Comparison of ENCODE assay signal across 8 mouse cellular contexts in genomic region chr8:70001176-70001891, GRCm38 (mm10). TPM values are rescaled to one million over a fixed set of nuclear protein-coding genes. Genes with fewer than 3 reads are reported as not detected.
DNase-seq lines count a peak whose midpoint lies in the region; ATAC-seq lines count a peak whose summit lies in the region.

No protein-coding gene starts in this region.

- H3K9me3 ChIP-seq in forebrain, embryonic 14.5 days (replicated peaks; ENCODE audit: control insufficient read depth, low read length): no peaks in the 10 kb centered on the region
- no peaks in the 10 kb centered on the region for H3K9me3 ChIP-seq in hindbrain, embryonic 11.5 days (ENCODE audit: control insufficient read depth, low read length)
- no peaks in the 10 kb centered on the region for H3K9me3 ChIP-seq in limb, embryonic 15.5 days
- no peaks in the 10 kb centered on the region for H3K9me3 ChIP-seq in midbrain, embryonic 16.5 days (replicated peaks; ENCODE audit: control insufficient read depth, low read length, poor library complexity, severe bottlenecking)
- H3K9me3 ChIP-seq in stomach, embryonic 14.5 days (ENCODE audit: control insufficient read depth, low read depth, low read length): no peaks in the 10 kb centered on the region

- no peak overlapping the region for H3K27ac ChIP-seq in forebrain, embryonic 14.5 days (ENCODE audit: low read depth, low read length)
- H3K27ac ChIP-seq in hindbrain, embryonic 11.5 days (ENCODE audit: low read depth, low read length): no peak overlapping the region
- H3K27ac ChIP-seq in limb, embryonic 15.5 days: peak overlapping the region; percentile 71
- H3K27ac ChIP-seq in midbrain, embryonic 16.5 days (ENCODE audit: low read length): no peak overlapping the region
- peak overlapping the region; percentile 88 for H3K27ac ChIP-seq in stomach, embryonic 14.5 days (ENCODE audit: low read length)

- no peaks in the 10 kb centered on the region for H3K27me3 ChIP-seq in forebrain, embryonic 14.5 days (replicated peaks; ENCODE audit: control insufficient read depth, insufficient read depth, low read length)
- no peaks in the 10 kb centered on the region for H3K27me3 ChIP-seq in hindbrain, embryonic 11.5 days (ENCODE audit: control insufficient read depth, insufficient read depth, low read length)
- H3K27me3 ChIP-seq in limb, embryonic 15.5 days: no peaks in the 10 kb centered on the region
- H3K27me3 ChIP-seq in midbrain, embryonic 16.5 days (ENCODE audit: control insufficient read depth, insufficient read depth, low read depth, low read length): no peaks in the 10 kb centered on the region
- H3K27me3 ChIP-seq in stomach, embryonic 14.5 days (ENCODE audit: control insufficient read depth, insufficient read depth, low read length): no peaks in the 10 kb centered on the region

- 4% methylated on average over 16 of the region's 16 CpGs for WGBS in forebrain, embryonic 14.5 days
- WGBS in hindbrain, embryonic 11.5 days: 6% methylated on average over 16 of the region's 16 CpGs
- 2% methylated on average over 16 of the region's 16 CpGs for WGBS in limb, embryonic 15.5 days
- WGBS in midbrain, embryonic 16.5 days: 4% methylated on average over 16 of the region's 16 CpGs
- WGBS in stomach, embryonic 14.5 days: 1% methylated on average over 16 of the region's 16 CpGs

- H3K9ac ChIP-seq in forebrain, embryonic 14.5 days (ENCODE audit: low read length): 0 out of 2 replicates have a peak overlapping the region, but pooled peaks have one; percentile 29
- H3K9ac ChIP-seq in hindbrain, embryonic 11.5 days (ENCODE audit: low read depth, low read length): 0 out of 2 replicates have a peak overlapping the region, but pooled peaks have one; percentile 2
- H3K9ac ChIP-seq in limb, embryonic 15.5 days: no peak overlapping the region
- 0 out of 2 replicates have a peak overlapping the region, but pooled peaks have one; percentile 15 for H3K9ac ChIP-seq in midbrain, embryonic 16.5 days (ENCODE audit: low read depth, low read length)
- no peak overlapping the region for H3K9ac ChIP-seq in stomach, embryonic 14.5 days (replicated peaks; ENCODE audit: low read depth, low read length)

- no peaks in the 10 kb centered on the region for H3K36me3 ChIP-seq in forebrain, embryonic 14.5 days (ENCODE audit: control insufficient read depth, insufficient read depth, low read length)
- H3K36me3 ChIP-seq in hindbrain, embryonic 11.5 days (ENCODE audit: control insufficient read depth, insufficient read depth, low read length): no peaks in the 10 kb centered on the region
- H3K36me3 ChIP-seq in limb, embryonic 15.5 days: no peaks in the 10 kb centered on the region
- H3K36me3 ChIP-seq in midbrain, embryonic 16.5 days (ENCODE audit: control insufficient read depth, insufficient read depth, low read length): no peaks in the 10 kb centered on the region
- no peaks in the 10 kb centered on the region for H3K36me3 ChIP-seq in stomach, embryonic 14.5 days (ENCODE audit: control insufficient read depth, insufficient read depth, low read length)

- peak; percentile 40 for DNase-seq in cerebellum, adult 8-10 months
- no peak for DNase-seq in cerebellum, postnatal 4 days (ENCODE audit: low spot score in 2 of 2)
- DNase-seq in brain, adult 2 months (ENCODE audit: low read depth, low spot score): peak; percentile 77
- DNase-seq in forebrain, embryonic 14.5 days (ENCODE audit: low spot score): peak; percentile 53
- DNase-seq in hindbrain, embryonic 11.5 days (ENCODE audit: low spot score): peak; percentile 56

- H3K4me1 ChIP-seq in forebrain, embryonic 14.5 days (ENCODE audit: control insufficient read depth, insufficient read depth, low read length): 0 out of 2 replicates have a peak, but pooled peaks cover 3% of the 10 kb centered on the region
- H3K4me1 ChIP-seq in hindbrain, embryonic 11.5 days (replicated peaks; ENCODE audit: control insufficient read depth, insufficient read depth, low read length): no peaks in the 10 kb centered on the region
- H3K4me1 ChIP-seq in limb, embryonic 15.5 days: peaks cover 8% of the 10 kb centered on the region
- H3K4me1 ChIP-seq in midbrain, embryonic 16.5 days (ENCODE audit: control insufficient read depth, insufficient read depth, low read length): peaks cover 4% of the 10 kb centered on the region; the same call in 1 of the 2 replicates
- H3K4me1 ChIP-seq in stomach, embryonic 14.5 days (ENCODE audit: control insufficient read depth, insufficient read depth, low read length): no peaks in the 10 kb centered on the region

- peak overlapping the region; percentile 21; the same call in 1 of the 2 replicates for H3K4me2 ChIP-seq in forebrain, embryonic 14.5 days (ENCODE audit: low read length)
- peak overlapping the region; percentile 18; the same call in 1 of the 2 replicates for H3K4me2 ChIP-seq in hindbrain, embryonic 11.5 days (replicated peaks; ENCODE audit: low read depth, low read length)
- peak overlapping the region; percentile 35 for H3K4me2 ChIP-seq in limb, embryonic 15.5 days
- H3K4me2 ChIP-seq in midbrain, embryonic 16.5 days (ENCODE audit: low read length): peak overlapping the region; percentile 21
- peak overlapping the region; percentile 48 for H3K4me2 ChIP-seq in stomach, embryonic 14.5 days (replicated peaks; ENCODE audit: low read depth, low read length)

- H3K4me3 ChIP-seq in forebrain, embryonic 14.5 days (ENCODE audit: low read depth, low read length): no peak overlapping the region
- no peak overlapping the region for H3K4me3 ChIP-seq in hindbrain, embryonic 11.5 days (ENCODE audit: low read depth, low read length)
- peak overlapping the region; percentile 18 for H3K4me3 ChIP-seq in limb, embryonic 15.5 days
- no peak overlapping the region for H3K4me3 ChIP-seq in midbrain, embryonic 16.5 days (ENCODE audit: low read depth, low read length)
- H3K4me3 ChIP-seq in stomach, embryonic 14.5 days (ENCODE audit: low read depth, low read length): peak overlapping the region; percentile 18; the same call in 1 of the 2 replicates

- ATAC-seq in forebrain, embryonic 14.5 days: peak; percentile 30; the same call in 1 of the 2 replicates
- ATAC-seq in hindbrain, embryonic 11.5 days (ENCODE audit: low FRiP score): no peak
- no peak for ATAC-seq in limb, embryonic 15.5 days (ENCODE audit: insufficient number of reproducible peaks, low FRiP score, low TSS enrichment, low read depth)
- no peak for ATAC-seq in midbrain, embryonic 16.5 days
- peak; percentile 60 for ATAC-seq in stomach, embryonic 14.5 days (ENCODE audit: insufficient number of reproducible peaks, insufficient read depth, low FRiP score, low read depth)

RNA-seq across cellular contexts. Expression of gene Gatad2a, which starts 5.2 kb away (rescaled TPM):
- 28.8 and 30.5 TPM in 2 replicates for polyA plus RNA-seq in forebrain, embryonic 14.5 days (2014; fragmentation: Nextera tagmentation; extraction: Ambion mirVana)
- 48.8 and 62.0 TPM in 2 replicates for polyA plus RNA-seq in hindbrain, embryonic 11.5 days (2014; fragmentation: Nextera tagmentation; extraction: Ambion mirVana)
- 36.3 and 39.7 TPM in 2 replicates for polyA plus RNA-seq in limb, embryonic 15.5 days (2015; fragmentation: Nextera tagmentation; extraction: Ambion mirVana)
- 15.8 and 19.1 TPM in 2 replicates for polyA plus RNA-seq in midbrain, embryonic 16.5 days (2015; fragmentation: Nextera tagmentation; extraction: Ambion mirVana)
- 46.5 and 49.6 TPM in 2 replicates for polyA plus RNA-seq in stomach, embryonic 14.5 days (2014; fragmentation: Nextera tagmentation; extraction: Ambion mirVana)

RNA-seq across cellular contexts. Expression of gene Mau2, which starts 41.2 kb away (rescaled TPM):
- 67.4 and 78.1 TPM in 2 replicates for polyA plus RNA-seq in forebrain, embryonic 14.5 days (2014; fragmentation: Nextera tagmentation; extraction: Ambion mirVana)
- 51.1 and 52.1 TPM in 2 replicates for polyA plus RNA-seq in hindbrain, embryonic 11.5 days (2014; fragmentation: Nextera tagmentation; extraction: Ambion mirVana)
- 51.4 and 54.2 TPM in 2 replicates for polyA plus RNA-seq in limb, embryonic 15.5 days (2015; fragmentation: Nextera tagmentation; extraction: Ambion mirVana)
- polyA plus RNA-seq in midbrain, embryonic 16.5 days (2015; fragmentation: Nextera tagmentation; extraction: Ambion mirVana): 75.8 and 79.0 TPM in 2 replicates
- 53.4 and 58.5 TPM in 2 replicates for polyA plus RNA-seq in stomach, embryonic 14.5 days (2014; fragmentation: Nextera tagmentation; extraction: Ambion mirVana)

RNA-seq across cellular contexts. Expression of gene Sugp1, which starts 41.3 kb away (rescaled TPM):
- 43.5 and 45.5 TPM in 2 replicates for polyA plus RNA-seq in forebrain, embryonic 14.5 days (2014; fragmentation: Nextera tagmentation; extraction: Ambion mirVana)
- 34.5 and 35.4 TPM in 2 replicates for polyA plus RNA-seq in hindbrain, embryonic 11.5 days (2014; fragmentation: Nextera tagmentation; extraction: Ambion mirVana)
- 41.9 and 43.7 TPM in 2 replicates for polyA plus RNA-seq in limb, embryonic 15.5 days (2015; fragmentation: Nextera tagmentation; extraction: Ambion mirVana)
- polyA plus RNA-seq in midbrain, embryonic 16.5 days (2015; fragmentation: Nextera tagmentation; extraction: Ambion mirVana): 58.4 and 61.9 TPM in 2 replicates
- 35.3 and 40.1 TPM in 2 replicates for polyA plus RNA-seq in stomach, embryonic 14.5 days (2014; fragmentation: Nextera tagmentation; extraction: Ambion mirVana)

Comparison
In these comparisons a context has a peak if more than half of its experiments do, and no peak if none do; other contexts are left out.
1. DNase-seq: peak in cerebellum, adult 8-10 months (single experiment), brain, adult 2 months (single experiment), forebrain, embryonic 14.5 days (single experiment) and hindbrain, embryonic 11.5 days (single experiment); none in cerebellum, postnatal 4 days (0 of 2).
2. ATAC-seq: peak in forebrain, embryonic 14.5 days (single experiment) and stomach, embryonic 14.5 days (single experiment); none in hindbrain, embryonic 11.5 days (single experiment), limb, embryonic 15.5 days (single experiment) and midbrain, embryonic 16.5 days (single experiment).
3. H3K27ac ChIP-seq: peak in limb, embryonic 15.5 days (single experiment) and stomach, embryonic 14.5 days (single experiment); none in forebrain, embryonic 14.5 days (single experiment), hindbrain, embryonic 11.5 days (single experiment) and midbrain, embryonic 16.5 days (single experiment).
4. H3K4me3 ChIP-seq: peak in limb, embryonic 15.5 days (single experiment) and stomach, embryonic 14.5 days (single experiment); none in forebrain, embryonic 14.5 days (single experiment), hindbrain, embryonic 11.5 days (single experiment) and midbrain, embryonic 16.5 days (single experiment).
5. H3K9ac ChIP-seq: peak in forebrain, embryonic 14.5 days (single experiment), hindbrain, embryonic 11.5 days (single experiment) and midbrain, embryonic 16.5 days (single experiment); none in limb, embryonic 15.5 days (single experiment) and stomach, embryonic 14.5 days (single experiment).
6. Peak in every context shown above with its lines, with median percentiles within 50 percentile points of each other: H3K4me2 ChIP-seq.